Mouse (Mus musculus): Measurements from ENCODE around the gene Kcnj1. TPM values are rescaled to one million over a fixed set of nuclear protein-coding genes. Genes with fewer than 3 reads are reported as not detected.

Kcnj1 gene
- 2.1 to 2.3 TPM (median 2.1 TPM) in 4 replicates for total RNA-seq (2023)

GRCm38 (mm10) chr9:32372202-32372601 lies at the start of gene Kcnj1:
Gene Kcnj1, plus strand, starts transcription at chr9:32372493.

GRCm38 (mm10) chr9:32344051-32344450 lies 28.2 kb upstream of the Kcnj1 start, which contains the start of gene Kcnj5:
Gene Kcnj5, minus strand, starts transcription at chr9:32344350.

Other genes starting within 250 kb of the Kcnj1 start
- not detected in 4 replicates for gene Kcnj5, start 28.1 kb upstream of the Kcnj1 start, total RNA-seq (2023)
- gene Fli1, start 170.4 kb downstream of the Kcnj1 start, total RNA-seq (2023) = 176 to 215 TPM (median 199 TPM) in 4 replicates